Mouse (Mus musculus) ES-E14 (cell line): ENCODE measurements at regions not wholly inside any gene's neighbourhood (a gene's known extent, or its start where the extent isn't known, plus 50 kb on each side); places are given as distances from the start of the nearest gene placed in this dataset.

ENCODE experiments used
- DNase-seq: peaks from one replicate; pipeline ENCODE4 v3.0.0-alpha.2; 2013; ENCODE audit warnings: low read depth, low spot score
- H3K27ac ChIP-seq: 2 replicates; pipeline ENCODE4 v1.5.1; 2012; ENCODE audit warnings: low read depth, mild to moderate bottlenecking, low read length, moderate library complexity, mixed read lengths; ENCODE audit not compliant: poor library complexity, insufficient read depth, severe bottlenecking
- H3K36me3 ChIP-seq: 2 replicates; pipeline ENCODE4 v1.6.1; 2012; ENCODE audit warnings: mild to moderate bottlenecking, low read length, moderate library complexity, mixed read lengths; ENCODE audit not compliant: control insufficient read depth, poor library complexity, insufficient read depth, severe bottlenecking
- H3K4me1 ChIP-seq, 2 experiments: fragments of 150-350 bp in 1 of 2; sonication (generic) in 1 of 2; 2 replicates each; pipeline ENCODE4 v1.6.1; 2012; ENCODE audit warnings: low read length in 2 of 2, mild to moderate bottlenecking in 1 of 2, mixed read lengths in 1 of 2; ENCODE audit not compliant: control insufficient read depth in 2 of 2, insufficient read depth in 2 of 2, poor library complexity in 1 of 2
- H3K4me3 ChIP-seq, 2 experiments: fragments of 150-350 bp in 1 of 2; sonication (generic) in 1 of 2; 2 replicates each; pipeline ENCODE4 v1.5.1; 2012; ENCODE audit warnings: low read length in 2 of 2, low read depth in 1 of 2, mild to moderate bottlenecking in 1 of 2, mixed read lengths in 1 of 2; ENCODE audit not compliant: insufficient read depth in 1 of 2, poor library complexity in 1 of 2, severe bottlenecking in 1 of 2
- H3K9ac ChIP-seq: 2 replicates; pipeline ENCODE4 v1.6.1; 2012; ENCODE audit warnings: low read depth, mild to moderate bottlenecking, low read length, mixed read lengths; ENCODE audit not compliant: poor library complexity, insufficient read depth, severe bottlenecking
- H3K9me3 ChIP-seq: fragments of 150-350 bp; sonication (generic); 2 replicates; pipeline ENCODE4 v1.6.1; 2012; ENCODE audit warnings: low read depth, mild to moderate bottlenecking, low read length; ENCODE audit not compliant: control insufficient read depth, insufficient read depth
- CHD2 ChIP-seq: IDR thresholded peaks from 2 replicates; pipeline ENCODE4 v1.6.1; 2014; ENCODE audit warnings: mild to moderate bottlenecking, low read depth, low read length, inconsistent platforms
- HCFC1 ChIP-seq: IDR thresholded peaks from 2 replicates; pipeline ENCODE4 v1.6.1; 2012; ENCODE audit warnings: low read length, inconsistent platforms, borderline replicate concordance; ENCODE audit not compliant: insufficient read depth
- MAFK ChIP-seq: IDR thresholded peaks from 2 replicates; pipeline ENCODE4 v1.6.1; 2014; ENCODE audit warnings: mild to moderate bottlenecking, low read depth, low read length, inconsistent platforms; ENCODE audit not compliant: insufficient read depth
- ZC3H11A ChIP-seq: IDR thresholded peaks from 2 replicates; pipeline ENCODE4 v1.6.1; 2012; ENCODE audit warnings: low read depth, mild to moderate bottlenecking, inconsistent platforms, low read length, borderline replicate concordance
- ZNF384 ChIP-seq: IDR thresholded peaks from 2 replicates; pipeline ENCODE4 v1.6.1; 2012; ENCODE audit warnings: low read depth, low read length, inconsistent platforms
- in situ Hi-C, 2 experiments: fragments of 600-800 bp; cut with MboI; formaldehyde crosslinking; loops; one replicate each; pipeline ENCODE4 v1.15.1; 2025; ENCODE audit warnings: low sequenced_read_pairs in 2 of 2, inconsistent platforms in 1 of 2; ENCODE audit not compliant: unreplicated experiment in 2 of 2

DNA sequence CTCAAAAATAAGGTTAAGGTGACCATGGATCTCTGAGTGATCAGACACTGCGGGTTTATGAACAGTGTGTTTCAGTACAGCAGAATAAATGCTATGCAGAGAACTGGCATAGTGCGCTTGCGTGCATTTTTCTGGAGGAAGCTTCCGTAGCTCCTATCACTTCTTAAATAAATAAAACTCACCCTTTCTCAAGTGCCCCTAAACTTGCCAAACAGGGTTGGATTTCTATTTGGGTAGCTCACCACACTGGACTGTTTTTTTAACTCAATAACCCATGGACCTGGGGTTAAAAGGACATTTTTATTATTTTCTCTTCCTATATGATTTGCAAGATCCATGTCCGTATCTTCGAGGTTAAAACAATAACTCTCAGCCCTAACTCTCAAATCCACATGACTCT is 182.8 kb downstream of the Il20rb start:
- no peak overlapping the region for H3K4me3 ChIP-seq
- in situ Hi-C loops = no loop called here
- H3K9me3 ChIP-seq = no peaks in the 10 kb centered on the region
- H3K36me3 ChIP-seq = no peaks in the 10 kb centered on the region
- no peak overlapping the region for H3K27ac ChIP-seq
- H3K9ac ChIP-seq = no peak overlapping the region
- TF ChIP-seq ZNF384 (no peak), HCFC1 (no peak), MAFK (no peak), CHD2 (no peak), ZC3H11A (no peak)
- no peaks in the 10 kb centered on the region for H3K4me1 ChIP-seq
- DNase-seq = no peak

DNA sequence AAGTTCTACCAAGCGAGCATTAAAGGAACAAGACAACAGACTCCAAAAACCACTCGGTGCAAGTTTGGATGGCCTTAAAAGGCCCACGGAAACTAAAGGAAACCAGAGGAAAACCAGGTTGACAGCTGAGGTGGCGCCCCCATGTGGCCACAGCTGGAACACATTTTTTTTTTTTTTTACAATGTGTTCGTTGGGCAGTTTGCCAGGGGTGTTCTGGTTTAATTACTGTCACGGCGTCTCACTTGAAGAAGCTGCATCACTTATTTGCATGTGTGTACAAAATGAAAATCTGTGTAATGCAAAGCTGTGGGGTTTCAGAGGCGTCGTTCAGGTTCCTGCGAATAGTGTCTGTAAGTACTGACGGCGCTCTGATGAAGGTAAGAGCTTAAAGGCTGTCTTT is 185.0 kb downstream of the Il20rb start:
- H3K36me3 ChIP-seq = no peaks in the 10 kb centered on the region
- in situ Hi-C loops = no loop called here
- H3K9ac ChIP-seq = no peak overlapping the region
- no peak for DNase-seq
- no peak overlapping the region for H3K4me3 ChIP-seq
- no peaks in the 10 kb centered on the region for H3K4me1 ChIP-seq
- TF ChIP-seq ZC3H11A = peak; percentile 11; the same call in 1 of the 2 replicates
- TF ChIP-seq CHD2 = no peak
- peak; percentile 98 for TF ChIP-seq ZNF384
- H3K9me3 ChIP-seq = no peaks in the 10 kb centered on the region
- H3K27ac ChIP-seq = no peak overlapping the region

DNA sequence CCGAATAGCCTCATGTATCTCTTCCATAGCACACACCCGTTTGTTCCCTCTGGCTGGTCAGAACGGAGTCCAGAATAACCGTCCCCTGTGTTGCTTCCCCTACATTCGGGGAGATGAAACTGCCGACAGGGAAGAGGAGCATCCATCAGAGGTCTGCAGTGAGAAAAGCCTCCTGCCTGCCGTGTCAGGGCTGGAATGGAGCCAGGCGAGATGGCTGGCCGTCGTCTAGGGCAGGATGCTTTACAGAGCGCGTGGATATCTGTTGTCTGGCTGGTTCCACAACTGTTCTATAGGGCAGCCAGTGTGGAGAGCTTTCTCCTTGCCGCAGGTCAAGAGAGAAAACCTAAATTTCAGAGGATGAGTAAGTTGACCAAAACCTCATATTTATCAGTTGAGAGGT is 209.2 kb downstream of the Il20rb start:
- H3K4me1 ChIP-seq = no peaks in the 10 kb centered on the region
- no peak overlapping the region for H3K27ac ChIP-seq
- no peaks in the 10 kb centered on the region for H3K36me3 ChIP-seq
- TF ChIP-seq ZC3H11A (no peak), HCFC1 (no peak), ZNF384 (no peak), CHD2 (no peak), MAFK (no peak)
- no peak overlapping the region for H3K9ac ChIP-seq
- no peaks in the 10 kb centered on the region for H3K9me3 ChIP-seq
- no peak overlapping the region for H3K4me3 ChIP-seq
- DNase-seq = no peak
- in situ Hi-C loops = no loop called here

DNA sequence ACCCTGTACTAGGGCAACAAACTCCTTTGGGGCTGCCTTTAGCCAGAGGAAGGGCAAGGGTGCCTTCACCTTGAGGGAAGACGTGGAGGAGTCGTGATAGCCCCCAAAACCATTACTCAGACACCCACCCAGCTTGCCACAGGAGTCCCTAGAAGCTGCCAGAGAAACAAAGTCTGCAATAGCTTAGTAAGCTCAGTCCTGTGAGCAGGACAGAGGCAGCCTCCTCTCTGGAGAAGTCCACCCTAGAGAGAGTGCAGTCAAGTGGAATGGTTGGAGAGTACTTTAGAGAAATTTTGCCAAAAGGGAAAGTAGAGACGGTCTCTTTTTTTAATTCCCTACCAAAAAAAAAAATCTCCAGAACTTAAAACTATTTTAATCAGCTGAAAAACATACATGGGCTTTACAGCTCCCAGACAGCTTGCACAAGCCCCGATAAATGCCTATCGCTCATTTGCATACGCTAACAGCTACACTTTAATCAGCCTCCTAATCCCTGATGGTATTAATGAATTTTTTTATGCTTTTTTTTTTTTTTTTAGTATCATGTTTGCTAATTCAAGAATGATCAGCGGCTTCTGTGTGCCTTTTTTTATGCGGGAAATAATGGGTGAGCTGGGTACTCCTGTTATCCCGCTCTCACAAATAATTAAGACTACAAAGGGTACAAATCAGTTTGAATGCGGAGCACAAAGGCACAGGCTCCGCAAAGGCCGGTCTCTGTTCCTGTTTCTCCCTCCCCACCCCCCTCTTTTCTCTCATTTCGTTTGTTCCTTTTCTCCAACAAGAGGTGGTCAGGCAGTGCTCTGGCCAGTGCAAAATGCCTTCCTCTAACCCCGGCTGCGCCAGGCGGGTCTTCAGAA is 219.8 kb downstream of the Il20rb start:
- no peaks in the 10 kb centered on the region for H3K9me3 ChIP-seq
- H3K4me3 ChIP-seq = no peak overlapping the region
- no peak overlapping the region for H3K27ac ChIP-seq
- in situ Hi-C loops = no loop called here
- no peaks in the 10 kb centered on the region for H3K4me1 ChIP-seq
- no peak overlapping the region for H3K9ac ChIP-seq
- no peaks in the 10 kb centered on the region for H3K36me3 ChIP-seq
- DNase-seq = no peak
- TF ChIP-seq ZC3H11A (no peak), HCFC1 (no peak)

DNA sequence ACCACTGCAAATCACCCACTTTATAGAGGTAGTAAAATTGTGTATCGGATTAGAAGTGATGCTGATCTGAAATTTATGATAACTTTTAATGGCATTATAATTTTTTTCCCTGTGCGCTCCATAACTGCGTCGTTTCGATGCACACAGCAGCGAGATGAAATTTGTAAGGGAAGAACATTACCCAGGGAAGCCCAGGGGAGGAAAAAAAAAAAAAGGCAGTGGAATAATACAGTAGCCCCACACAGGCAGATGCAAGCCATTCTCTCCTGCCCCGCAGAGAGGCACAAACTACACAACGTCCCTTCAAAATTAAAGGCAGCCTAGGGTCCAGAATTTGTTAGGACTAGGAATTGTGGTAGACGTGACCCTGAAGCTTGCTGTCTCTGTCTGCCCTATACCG is 234.2 kb downstream of the Il20rb start:
- in situ Hi-C loops = no loop called here
- DNase-seq = no peak
- no peaks in the 10 kb centered on the region for H3K9me3 ChIP-seq
- no peak overlapping the region for H3K9ac ChIP-seq
- no peaks in the 10 kb centered on the region for H3K36me3 ChIP-seq
- no peaks in the 10 kb centered on the region for H3K4me1 ChIP-seq
- H3K27ac ChIP-seq = no peak overlapping the region
- no peak overlapping the region for H3K4me3 ChIP-seq
- TF ChIP-seq ZC3H11A = no peak
- no peak for TF ChIP-seq CHD2
- no peak for TF ChIP-seq MAFK
- no peak for TF ChIP-seq ZNF384
- no peak for TF ChIP-seq HCFC1
